Mouse (Mus musculus): ENCODE results near the gene Fam241a.

Fam241a gene

GRCm38 (mm10) chr3:127875509-127875908, 20.6 kb downstream of the Fam241a start:
- in situ Hi-C loops (cut with MboI, MseI) = no loop called here

- in situ Hi-C loops (cut with MboI, MseI) = no loop called here
Measured at GRCm38 (mm10) chr3:127875059-127875458, 21.1 kb downstream of the Fam241a start.

- in situ Hi-C loops (cut with MboI, MseI) = no loop called here
Measured at GRCm38 (mm10) chr3:127874254-127874883, 21.8 kb downstream of the Fam241a start.

GRCm38 (mm10) chr3:127871575-127871974, 24.5 kb downstream of the Fam241a start:
- in situ Hi-C loops (cut with MboI, MseI) = no loop called here

GRCm38 (mm10) chr3:127868880-127869279, 27.2 kb downstream of the Fam241a start:
- in situ Hi-C loops (cut with MboI, MseI) = no loop called here

GRCm38 (mm10) chr3:127868046-127868758, 27.9 kb downstream of the Fam241a start:
- in situ Hi-C loops (cut with MboI, MseI) = no loop called here

- in situ Hi-C loops (cut with MboI, MseI) = no loop called here
Measured at GRCm38 (mm10) chr3:127864242-127864641, 31.9 kb downstream of the Fam241a start.

- in situ Hi-C loops (cut with MboI, MseI) = no loop called here
Measured at GRCm38 (mm10) chr3:127863571-127863970, 32.6 kb downstream of the Fam241a start.

- in situ Hi-C loops (cut with MboI, MseI) = no loop called here
Measured at GRCm38 (mm10) chr3:127862479-127862878, 33.6 kb downstream of the Fam241a start.

- in situ Hi-C loops (cut with MboI, MseI) = no loop called here
Measured at GRCm38 (mm10) chr3:127861340-127861739, 34.8 kb downstream of the Fam241a start.

GRCm38 (mm10) chr3:127853431-127854206, 42.5 kb downstream of the Fam241a start:
- in situ Hi-C loops (cut with MboI, MseI) = loop anchor here (5.0 kb wide), 1 partner anchor 89 kb away; no protein-coding TSS in a partner anchor

GRCm38 (mm10) chr3:127852722-127853121, 43.4 kb downstream of the Fam241a start:
- in situ Hi-C loops (cut with MboI, MseI) = loop anchor here (5.0 kb wide), 1 partner anchor 90 kb away; no protein-coding TSS in a partner anchor

GRCm38 (mm10) chr3:127850776-127851646, 45.1 kb downstream of the Fam241a start:
- in situ Hi-C loops (cut with MboI, MseI) = loop anchor here (5.0 kb wide), 1 partner anchor 91 kb away; no protein-coding TSS in a partner anchor

- in situ Hi-C loops (cut with MboI, MseI) = loop anchor here (5.0 kb wide), 1 partner anchor 92 kb away; no protein-coding TSS in a partner anchor
Measured at GRCm38 (mm10) chr3:127849922-127850321, 46.2 kb downstream of the Fam241a start.

- in situ Hi-C loops (cut with MboI, MseI) = no loop called here
Measured at GRCm38 (mm10) chr3:127848088-127848808, 47.9 kb downstream of the Fam241a start.

- in situ Hi-C loops (cut with MboI, MseI) = no loop called here
Measured at GRCm38 (mm10) chr3:127843941-127844327, 52.2 kb downstream of the Fam241a start.

- in situ Hi-C loops (cut with MboI, MseI) = no loop called here
Measured at GRCm38 (mm10) chr3:127843324-127843940, 52.7 kb downstream of the Fam241a start.

GRCm38 (mm10) chr3:127841926-127842325, 54.2 kb downstream of the Fam241a start:
- in situ Hi-C loops (cut with MboI, MseI) = no loop called here

GRCm38 (mm10) chr3:127837972-127838644, 58.0 kb downstream of the Fam241a start:
- in situ Hi-C loops (cut with MboI, MseI) = no loop called here

Measured in regulatory T cell (primary cell).